In the genomic region with DNA sequence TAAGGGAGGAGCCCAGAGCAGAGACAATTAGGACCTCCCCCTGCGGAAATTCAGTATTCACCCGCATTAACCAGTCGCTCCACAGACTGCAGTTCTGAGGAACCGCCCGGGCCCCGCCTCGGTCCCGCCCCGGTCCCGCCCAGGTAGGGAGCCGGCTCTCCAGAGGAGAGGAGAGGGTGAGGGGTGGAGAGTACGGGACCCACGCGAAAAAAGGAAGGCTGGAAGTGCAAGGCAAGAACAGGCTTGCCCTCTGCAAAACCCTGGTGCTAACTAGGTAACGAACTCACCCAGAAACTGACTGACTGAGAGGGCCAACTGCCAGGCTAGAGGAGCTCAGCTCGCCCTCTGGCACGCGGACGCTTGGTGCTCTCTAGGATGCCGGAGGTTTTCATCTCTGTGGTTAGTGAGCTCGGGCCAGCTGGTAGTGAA, we compare ENCODE assay signal across 8 mouse cellular contexts. TPM values are rescaled to one million over a fixed set of nuclear protein-coding genes. Genes with fewer than 3 reads are reported as not detected.
DNase-seq lines count a peak whose midpoint lies in the region; ATAC-seq and TF ChIP-seq lines count a peak whose summit lies in the region.

No protein-coding gene starts in this region.

- peak overlapping the region; percentile 72 for H3K4me3 ChIP-seq in hindbrain, embryonic 10.5 days
- peak overlapping the region; percentile 52 for H3K4me3 ChIP-seq in lung, postnatal 0 days (ENCODE audit: low read depth, low read length)

- peak overlapping the region; percentile 9; the same call in 1 of the 2 replicates for H3K9ac ChIP-seq in lung, postnatal 0 days (replicated peaks; ENCODE audit: low read depth)

- H3K27ac ChIP-seq in hindbrain, embryonic 10.5 days = peak overlapping the region; percentile 93
- peak overlapping the region; percentile 60 for H3K27ac ChIP-seq in lung, postnatal 0 days (ENCODE audit: low read length)

- peak; percentile 63; the same call in 1 of the 2 replicates for TF ChIP-seq EP300 in lung, postnatal 0 days (IDR thresholded peaks at IDR 0.05)

- H3K4me1 ChIP-seq in hindbrain, embryonic 10.5 days (replicated peaks) = peaks cover 4% of the 10 kb centered on the region; the same call in 1 of the 2 replicates
- H3K4me1 ChIP-seq in lung, postnatal 0 days (ENCODE audit: insufficient read depth, low read depth, low read length) = no peaks in the 10 kb centered on the region

- peak; percentile 100 for ATAC-seq in lung, postnatal 0 days

- H3K4me2 ChIP-seq in lung, postnatal 0 days (replicated peaks; ENCODE audit: low read depth, low read length) = peak overlapping the region; percentile 36

- no peaks in the 10 kb centered on the region for H3K9me3 ChIP-seq in hindbrain, embryonic 10.5 days
- no peaks in the 10 kb centered on the region for H3K9me3 ChIP-seq in lung, postnatal 0 days (ENCODE audit: low read length)

- no peaks in the 10 kb centered on the region for H3K36me3 ChIP-seq in hindbrain, embryonic 10.5 days
- H3K36me3 ChIP-seq in lung, postnatal 0 days (ENCODE audit: insufficient read depth, low read length) = no peaks in the 10 kb centered on the region

- DNase-seq in MEL-GATA-1-ER (ENCODE audit: extremely low read depth, low read depth) = peak; percentile 81
- DNase-seq in cerebellum, adult 8-10 months = peak; percentile 78
- DNase-seq in forelimb bud, embryonic 11.5 days (ENCODE audit: low read depth, low spot score) = peak; percentile 77
- DNase-seq in hindbrain, embryonic 10.5 days (ENCODE audit: low spot score) = peak; percentile 87
- DNase-seq in layer of hippocampus, adult 9-11 months = peak; percentile 75
- peak; percentile 94 for DNase-seq in lung, postnatal 0 days (ENCODE audit: low spot score)
- DNase-seq in ovary, postnatal 14 days (ENCODE audit: low spot score) = peak; percentile 58
- peak; percentile 79 for DNase-seq in thymus, postnatal 14 days

- under 1% methylated on average over 21 of the region's 21 CpGs for WGBS in hindbrain, embryonic 10.5 days
- 1% methylated on average over 21 of the region's 21 CpGs for WGBS in lung, postnatal 0 days

- H3K27me3 ChIP-seq in hindbrain, embryonic 10.5 days (ENCODE audit: insufficient read depth, poor library complexity, severe bottlenecking) = no peaks in the 10 kb centered on the region
- H3K27me3 ChIP-seq in lung, postnatal 0 days (replicated peaks; ENCODE audit: insufficient read depth, low read length) = no peaks in the 10 kb centered on the region

- TF ChIP-seq CTCF in lung, postnatal 0 days (IDR thresholded peaks at IDR 0.05) = no peak

RNA-seq across cellular contexts. Expression of gene Gm11273, which starts 5.0 kb away (rescaled TPM):
- polyA plus RNA-seq in hindbrain, embryonic 10.5 days (2016; fragmentation: Nextera tagmentation; extraction: Ambion mirVana) = 5.3 and 6.4 TPM in 2 replicates
- 3.3 and 5.8 TPM in 2 replicates for polyA plus RNA-seq in lung, postnatal 0 days (2015; fragmentation: Nextera tagmentation; extraction: Ambion mirVana)

RNA-seq across cellular contexts. Expression of gene AK157302, which starts 11.2 kb away (rescaled TPM):
- polyA plus RNA-seq in hindbrain, embryonic 10.5 days (2016; fragmentation: Nextera tagmentation; extraction: Ambion mirVana) = 0.16 and 0.39 TPM in 2 replicates
- polyA plus RNA-seq in lung, postnatal 0 days (2015; fragmentation: Nextera tagmentation; extraction: Ambion mirVana) = 0.31 and 0.39 TPM in 2 replicates

RNA-seq across cellular contexts. Expression of gene Zkscan8, which starts 24.7 kb away (rescaled TPM):
- 5.0 and 6.7 TPM in 2 replicates for polyA plus RNA-seq in hindbrain, embryonic 10.5 days (2016; fragmentation: Nextera tagmentation; extraction: Ambion mirVana)
- polyA plus RNA-seq in lung, postnatal 0 days (2015; fragmentation: Nextera tagmentation; extraction: Ambion mirVana) = 3.1 and 3.4 TPM in 2 replicates

RNA-seq across cellular contexts. Expression of gene Gm10065, which starts 27.0 kb away (rescaled TPM):
- polyA plus RNA-seq in hindbrain, embryonic 10.5 days (2016; fragmentation: Nextera tagmentation; extraction: Ambion mirVana) = 1.7 TPM in 1 of 2 replicates, not detected in the other
- not detected in 2 replicates for polyA plus RNA-seq in lung, postnatal 0 days (2015; fragmentation: Nextera tagmentation; extraction: Ambion mirVana)

RNA-seq across cellular contexts. Expression of gene Zkscan4, which starts 27.5 kb away (rescaled TPM):
- 4.2 and 4.4 TPM in 2 replicates for polyA plus RNA-seq in hindbrain, embryonic 10.5 days (2016; fragmentation: Nextera tagmentation; extraction: Ambion mirVana)
- polyA plus RNA-seq in lung, postnatal 0 days (2015; fragmentation: Nextera tagmentation; extraction: Ambion mirVana) = 5.1 and 5.2 TPM in 2 replicates

Comparison
In these comparisons a context has a peak if more than half of its experiments do, and no peak if none do; other contexts are left out.
1. Peak in every context shown above with its lines: DNase-seq, ATAC-seq, H3K4me3 ChIP-seq and H3K27ac ChIP-seq.